Mouse (Mus musculus) hematopoietic stem cell, adult 5-6 weeks (primary cell): ENCODE results near the gene Gm44502. TPM values are rescaled to one million over a fixed set of nuclear protein-coding genes. Genes with fewer than 3 reads are reported as not detected.
A peak's percentile ranks its signal among the peaks of the same experiment; 100 is the strongest.

ENCODE experiments used
- ATAC-seq, 2 experiments: fragments of 125-278 bp in 1 of 2; replicated peaks in 1 of 2; 2 replicates each; pipeline ENCODE4 v1.8.0; 2016 to 2017; ENCODE audit warnings: inconsistent platforms in 2 of 2, mild to moderate bottlenecking in 2 of 2, moderate number of reproducible peaks in 2 of 2, low read depth in 1 of 2, moderate TSS enrichment in 1 of 2; ENCODE audit not compliant: low FRiP score in 2 of 2, poor library complexity in 2 of 2, severe bottlenecking in 2 of 2, insufficient read depth in 1 of 2, low TSS enrichment in 1 of 2
- total RNA-seq: library from RNA; stranded (forward); fragments of 172-1452, 232-1000 nt; gene quantifications from 2 replicates; pipeline ENCODE4 v1.2.3, GENCODE M21; 2017

Gene Gm44502
- total RNA-seq, 1 experiment from 2014 or later = not detected

GRCm38 (mm10) chr15:89425711-89426121, 3.8 kb downstream of the Gm44502 start, which contains the start of gene Cpt1b:
TSS of gene Cpt1b (minus strand) at chr15:89425863.
- ATAC-seq = no peak

- no peak for ATAC-seq
Measured at GRCm38 (mm10) chr15:89424621-89425020, 4.9 kb downstream of the Gm44502 start.

GRCm38 (mm10) chr15:89421938-89422337, 7.6 kb downstream of the Gm44502 start:
- no peak for ATAC-seq

GRCm38 (mm10) chr15:89415282-89415681, 14.2 kb downstream of the Gm44502 start:
- ATAC-seq = no peak

GRCm38 (mm10) chr15:89410118-89410517, 19.4 kb downstream of the Gm44502 start, which contains the start of gene Syce3:
TSS of gene Syce3 (minus strand) at chr15:89410503.
- no peak for ATAC-seq

GRCm38 (mm10) chr15:89406691-89407090, 22.8 kb downstream of the Gm44502 start:
- no peak for ATAC-seq

- ATAC-seq = no peak
Measured at GRCm38 (mm10) chr15:89404831-89405623, 24.5 kb downstream of the Gm44502 start.

GRCm38 (mm10) chr15:89402471-89402870, 27.0 kb downstream of the Gm44502 start:
- ATAC-seq = no peak

- ATAC-seq = no peak
Measured at GRCm38 (mm10) chr15:89399716-89400115, 29.8 kb downstream of the Gm44502 start.

GRCm38 (mm10) chr15:89398146-89398545, 31.4 kb downstream of the Gm44502 start:
- ATAC-seq = no peak

GRCm38 (mm10) chr15:89396883-89397282, 32.6 kb downstream of the Gm44502 start:
- no peak for ATAC-seq

- no peak for ATAC-seq
Measured at GRCm38 (mm10) chr15:89390081-89390480, 39.4 kb downstream of the Gm44502 start.

- ATAC-seq = peak; percentile 57 to 74
Measured at GRCm38 (mm10) chr15:89387127-89387526, 42.4 kb downstream of the Gm44502 start.

GRCm38 (mm10) chr15:89384617-89385016, 44.9 kb downstream of the Gm44502 start, which contains the start of gene Klhdc7b:
TSS of gene Klhdc7b (plus strand) at chr15:89384917.
- no peak for ATAC-seq

- peak in 1 of 2 experiments; percentile 41; a peak in 2 of 4 replicates for ATAC-seq
Measured at GRCm38 (mm10) chr15:89379429-89379828, 50.1 kb downstream of the Gm44502 start.

- ATAC-seq = peak; percentile 61 to 74
Measured at GRCm38 (mm10) chr15:89378831-89379401, 50.6 kb downstream of the Gm44502 start, which contains the start of gene Odf3b. TSS of gene Odf3b (minus strand) at chr15:89379282.

- peak; percentile 0 to 5; a peak in 1 of 4 replicates for ATAC-seq
Measured at GRCm38 (mm10) chr15:89377938-89378828, 51.3 kb downstream of the Gm44502 start.
